Mouse (Mus musculus) macrophage (primary cell): ENCODE results near the gene Irf7. TPM values are rescaled to one million over a fixed set of nuclear protein-coding genes. Genes with fewer than 3 reads are reported as not detected.
A peak's percentile ranks its signal among the peaks of the same experiment; 100 is the strongest.

ENCODE experiments used
- H3K27ac ChIP-seq: fragments of 350-480 bp; formaldehyde crosslinking; 2 replicates; pipeline ENCODE4 v1.9.0; 2021
- H3K36me3 ChIP-seq: fragments of 350-480 bp; formaldehyde crosslinking; 2 replicates; pipeline ENCODE4 v1.9.0; 2021; ENCODE audit errors: inconsistent target
- H3K4me3 ChIP-seq: fragments of 350-480 bp; formaldehyde crosslinking; 2 replicates; pipeline ENCODE4 v1.9.0; 2021; ENCODE audit errors: inconsistent target
- H3K79me2 ChIP-seq: fragments of 350-480 bp; formaldehyde crosslinking; 2 replicates; pipeline ENCODE4 v1.9.0; 2021; ENCODE audit errors: inconsistent target
- WGBS: methylation state at CpG from one replicate; pipeline ENCODE4 v1.1.7; 2026; ENCODE audit warnings: inconsistent platforms; ENCODE audit not compliant: missing documents; 5-methylcytosine and 5-hydroxymethylcytosine counted together
- polyA plus RNA-seq: library from polyadenylated mRNA; stranded (reverse); fragments of 250-400 nt; gene quantifications from 3 replicates; pipeline ENCODE4 v1.2.4, GENCODE M21; 2018; ENCODE audit warnings: inconsistent platforms

The Irf7 gene
- polyA plus RNA-seq, 1 experiment from 2014 or later: 119 TPM

- peak overlapping the region; percentile 42 for H3K27ac ChIP-seq
- 30% methylated on average over 36 of the region's 44 CpGs for WGBS
- H3K79me2 ChIP-seq: no peaks in the 10 kb centered on the region
- peak overlapping the region; percentile 46 for H3K4me3 ChIP-seq
- no peaks in the 10 kb centered on the region for H3K36me3 ChIP-seq
Observed at GRCm38 (mm10) chr7:141221249-141222125, 44.8 kb downstream of the Irf7 start.

DNA sequence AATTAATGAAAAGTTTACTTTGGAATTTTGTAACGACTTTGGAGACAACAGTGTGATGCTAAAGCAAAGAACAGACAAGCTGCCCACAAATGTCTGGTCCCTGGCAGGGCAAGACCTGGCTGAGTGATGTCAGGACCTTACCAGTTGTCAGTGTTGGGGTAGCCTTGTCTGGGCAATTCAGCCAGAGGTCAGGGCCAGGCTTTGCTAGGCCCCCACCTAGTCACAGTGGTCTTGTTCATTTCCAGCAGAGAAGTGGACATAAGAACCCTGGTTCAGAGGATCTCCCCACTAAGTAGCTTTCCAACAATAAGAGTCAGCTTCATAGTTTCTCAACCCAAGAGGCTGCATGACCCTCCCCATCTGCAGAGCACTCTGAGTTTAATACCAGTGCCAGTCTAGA is 45.9 kb downstream of the Irf7 start:
- Histone ChIP-seq H3K36me3 (no peaks in the 10 kb centered on the region), H3K27ac (peak overlapping the region; percentile 42; the same call in 1 of the 2 replicates), H3K79me2 (no peaks in the 10 kb centered on the region), H3K4me3 (peak overlapping the region; percentile 46)
- WGBS: 100% methylated on average over 1 of the region's 1 CpGs

DNA sequence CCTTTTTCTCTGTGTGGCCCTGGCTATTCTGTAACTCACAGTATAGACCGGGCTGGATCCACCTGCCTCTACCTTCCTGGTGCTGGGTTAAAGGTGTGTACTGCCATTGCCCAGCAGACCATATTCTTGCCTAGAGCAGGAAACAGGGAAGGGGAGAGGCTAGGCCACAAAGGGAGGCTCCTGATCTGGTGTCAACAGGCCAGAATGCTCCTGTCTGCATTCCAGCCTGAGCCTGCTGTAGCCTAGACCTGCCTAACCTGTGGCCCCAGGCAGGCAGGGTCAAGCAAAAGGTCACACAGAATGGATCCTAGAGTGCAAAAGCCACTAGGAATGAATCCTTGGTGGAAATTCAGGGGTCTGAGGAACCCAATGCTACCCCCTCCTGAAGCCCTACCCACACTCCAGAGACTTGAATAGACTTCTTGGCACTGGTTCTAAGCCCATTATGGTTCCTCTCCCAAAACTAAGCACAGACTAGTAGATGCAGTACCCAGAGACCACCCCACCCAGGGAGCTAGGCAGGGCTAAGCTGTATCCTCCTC is 46.7 kb downstream of the Irf7 start:
- Histone ChIP-seq H3K4me3 (no peak overlapping the region), H3K27ac (peak overlapping the region; percentile 31), H3K79me2 (no peaks in the 10 kb centered on the region), H3K36me3 (no peaks in the 10 kb centered on the region)
- 80% methylated on average over 1 of the region's 1 CpGs for WGBS

- H3K79me2 ChIP-seq: no peaks in the 10 kb centered on the region
- H3K4me3 ChIP-seq: no peak overlapping the region
- 98% methylated on average over 5 of the region's 5 CpGs for WGBS
- no peaks in the 10 kb centered on the region for H3K36me3 ChIP-seq
- no peak overlapping the region for H3K27ac ChIP-seq
Observed at GRCm38 (mm10) chr7:141218557-141219133, 47.6 kb downstream of the Irf7 start.

GRCm38 (mm10) chr7:141218141-141218540 is 48.1 kb downstream of the Irf7 start:
- WGBS: 97% methylated on average over 3 of the region's 3 CpGs
- H3K27ac ChIP-seq: no peak overlapping the region
- no peaks in the 10 kb centered on the region for H3K79me2 ChIP-seq
- H3K4me3 ChIP-seq: no peak overlapping the region
- no peaks in the 10 kb centered on the region for H3K36me3 ChIP-seq

GRCm38 (mm10) chr7:141217343-141218013 is 48.8 kb downstream of the Irf7 start:
- Histone ChIP-seq H3K79me2 (no peaks in the 10 kb centered on the region), H3K4me3 (no peak overlapping the region), H3K36me3 (no peaks in the 10 kb centered on the region), H3K27ac (no peak overlapping the region)
- WGBS: 99% methylated on average over 16 of the region's 17 CpGs

- H3K4me3 ChIP-seq: no peak overlapping the region
Observed at GRCm38 (mm10) chr7:141216894-141217293, 49.4 kb downstream of the Irf7 start.

GRCm38 (mm10) chr7:141215880-141216733 is 50.2 kb downstream of the Irf7 start:
- 2% methylated on average over 30 of the region's 42 CpGs for WGBS
- Histone ChIP-seq H3K27ac (no peak overlapping the region), H3K4me3 (peak overlapping the region; percentile 59), H3K79me2 (no peaks in the 10 kb centered on the region), H3K36me3 (no peaks in the 10 kb centered on the region)

More at GRCm38 (mm10) chr7:141216894-141217293, 49.4 kb downstream of the Irf7 start:
- H3K79me2 ChIP-seq: no peaks in the 10 kb centered on the region
- H3K27ac ChIP-seq: no peak overlapping the region
- no peaks in the 10 kb centered on the region for H3K36me3 ChIP-seq
- WGBS: 92% methylated on average over 11 of the region's 11 CpGs

DNA sequence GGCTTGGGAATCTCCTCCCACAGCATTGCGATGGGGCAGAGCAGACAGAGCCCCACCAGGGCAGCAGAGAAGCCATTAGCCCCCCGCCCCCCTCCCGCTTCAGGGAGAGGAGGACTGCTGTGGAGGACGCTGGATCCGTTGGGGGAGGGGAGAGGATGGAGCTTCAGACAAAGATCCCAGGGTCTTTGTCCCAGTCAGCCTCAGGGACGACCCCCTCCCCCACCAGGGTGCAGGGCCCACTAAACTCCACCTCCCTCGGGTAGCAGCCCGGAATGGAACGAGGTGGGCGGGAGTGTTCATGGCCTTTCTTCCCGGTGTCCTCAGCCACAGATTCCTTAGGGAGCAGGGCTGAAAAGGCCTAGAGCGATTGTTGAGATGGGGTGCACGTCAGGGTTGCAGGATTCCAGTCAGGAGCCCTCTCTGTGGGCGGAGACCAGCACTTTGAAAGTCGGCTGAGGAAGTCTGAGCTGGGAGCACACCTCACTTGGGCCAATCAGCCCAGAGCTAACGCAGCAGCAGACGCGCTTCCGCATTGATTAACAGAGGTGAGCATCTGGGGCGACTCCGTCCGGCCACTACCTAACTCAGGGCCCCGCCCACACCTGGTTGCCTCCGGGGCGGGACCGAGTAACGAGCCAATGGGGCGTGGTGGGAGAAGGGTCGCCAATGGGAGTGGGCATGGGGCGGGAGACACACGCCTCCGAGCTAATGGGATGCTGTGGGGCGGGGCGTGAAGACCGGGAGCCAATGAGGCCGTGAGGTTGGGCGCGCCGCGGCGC is 51.0 kb downstream of the Irf7 start, which contains the start of gene Rassf7:
Gene Rassf7, plus strand, starts transcription at position 760 of the 779 bp plus-strand sequence.
- WGBS: 11% methylated on average over 32 of the region's 41 CpGs
- Histone ChIP-seq H3K27ac (no peak within 1 kb of the TSS), H3K4me3 (peak within 1 kb of the TSS; percentile 59), H3K36me3 (no peaks in the 10 kb centered on the region), H3K79me2 (no peaks in the 10 kb centered on the region)

GRCm38 (mm10) chr7:141214310-141214709 is 52.0 kb downstream of the Irf7 start:
- no peaks in the 10 kb centered on the region for H3K36me3 ChIP-seq
- no peak overlapping the region for H3K4me3 ChIP-seq
- 93% methylated on average over 3 of the region's 3 CpGs for WGBS
- H3K79me2 ChIP-seq: no peaks in the 10 kb centered on the region
- H3K27ac ChIP-seq: no peak overlapping the region

DNA sequence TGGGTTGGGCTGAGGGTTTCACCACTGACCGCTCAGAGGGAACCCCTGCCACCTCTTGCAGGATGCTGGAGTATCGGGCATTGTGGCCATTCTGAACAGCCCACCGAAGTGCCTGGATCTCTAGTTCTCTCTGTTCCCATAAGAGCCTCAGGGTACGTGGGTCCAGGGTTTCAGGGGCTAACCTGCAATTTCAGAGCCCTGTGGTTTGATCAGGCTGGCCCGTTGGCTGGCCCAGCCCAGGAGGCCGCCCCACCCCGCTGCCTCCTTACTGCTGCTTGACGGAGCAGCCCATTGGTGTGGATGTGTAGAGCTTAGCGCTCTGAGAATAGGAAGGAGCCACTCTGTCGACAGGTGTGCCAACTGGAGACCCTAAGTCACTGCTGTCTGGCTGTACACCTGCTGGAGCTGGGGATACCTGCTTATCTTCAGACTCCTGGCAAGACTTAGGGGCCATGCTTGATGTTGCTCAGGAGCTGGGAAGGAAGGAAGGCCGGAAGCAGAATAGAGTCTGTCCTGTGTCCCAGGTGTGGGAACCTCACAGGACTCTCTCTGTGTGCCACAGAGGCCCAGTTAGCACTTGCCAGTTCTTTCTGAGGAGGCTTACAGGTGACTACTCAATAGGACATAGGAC is 52.6 kb downstream of the Irf7 start, which contains the start of gene Lmntd2:
Gene Lmntd2, minus strand, starts transcription at position 476 of the 631 bp plus-strand sequence.
- Histone ChIP-seq H3K36me3 (no peaks in the 10 kb centered on the region), H3K4me3 (no peak within 1 kb of the TSS; the same call in 1 of the 2 replicates), H3K27ac (no peak within 1 kb of the TSS), H3K79me2 (no peaks in the 10 kb centered on the region)
- WGBS: 94% methylated on average over 11 of the region's 11 CpGs

- H3K36me3 ChIP-seq: no peaks in the 10 kb centered on the region
- no peak overlapping the region for H3K4me3 ChIP-seq
- no peak overlapping the region for H3K27ac ChIP-seq
- H3K79me2 ChIP-seq: no peaks in the 10 kb centered on the region
- WGBS: 92% methylated on average over 3 of the region's 3 CpGs
Observed at GRCm38 (mm10) chr7:141213133-141213532, 53.1 kb downstream of the Irf7 start.
